31 mouse cellular contexts compared by ENCODE assay signal in the genomic region with DNA sequence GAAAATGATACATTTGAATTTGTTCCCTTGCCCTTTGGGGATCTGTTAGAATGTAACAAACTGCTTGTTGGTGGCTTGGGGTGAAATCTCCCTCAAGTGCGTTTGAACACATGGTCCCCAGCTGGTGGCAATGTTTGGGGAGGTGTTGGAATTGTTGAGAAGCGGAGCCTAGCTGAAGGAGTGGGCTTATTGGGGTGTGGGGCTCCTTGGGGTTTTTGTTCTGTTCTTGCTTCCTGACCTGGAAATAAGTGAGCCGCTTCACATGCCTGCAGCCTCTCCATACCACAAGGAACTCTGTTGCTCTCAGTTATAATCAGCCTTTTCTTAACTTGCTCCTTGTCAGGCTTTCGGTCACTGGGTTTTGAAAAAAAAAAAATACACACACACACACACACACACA.
"Had no signal": no experiment of that assay in that cellular context is flagged by ENCODE, and none has a peak within 500 bp of the region (broad histone marks: within the 10 kb centered on the region; RNA-seq: fewer than 3 reads in every experiment).

No protein-coding gene starts in this region.

- H3K27ac ChIP-seq: left cerebral cortex, adult 2 months; limb, embryonic 10.5 days; limb, embryonic 12.5 days; limb, embryonic 13.5 days; limb, embryonic 15.5 days; liver, embryonic 12.5 days; liver, embryonic 13.5 days; liver, embryonic 14.5 days; liver, embryonic 15.5 days; lung, embryonic 15.5 days; macrophage; midbrain, embryonic 10.5 days; midbrain, embryonic 12.5 days; midbrain, embryonic 13.5 days had no signal

- ATAC-seq: liver, embryonic 12.5 days; liver, postnatal 0 days; lung, postnatal 0 days; midbrain, embryonic 13.5 days; midbrain, embryonic 16.5 days had no signal

- H3K4me1 ChIP-seq: limb, embryonic 10.5 days; limb, embryonic 12.5 days; limb, embryonic 15.5 days; liver, embryonic 12.5 days; liver, embryonic 13.5 days; liver, embryonic 15.5 days; lung, embryonic 15.5 days; megakaryocyte, embryonic 14.5 days had no signal

- H3K27me3 ChIP-seq: limb, embryonic 12.5 days; limb, embryonic 13.5 days; limb, embryonic 15.5 days; liver, embryonic 12.5 days; liver, embryonic 13.5 days; liver, embryonic 15.5 days; lung, embryonic 15.5 days; megakaryocyte, embryonic 14.5 days; midbrain, embryonic 12.5 days; midbrain, embryonic 13.5 days had no signal

- H3K4me2 ChIP-seq: limb, embryonic 12.5 days; limb, embryonic 13.5 days; limb, embryonic 15.5 days; liver, embryonic 11.5 days; liver, embryonic 12.5 days; liver, embryonic 13.5 days; liver, embryonic 15.5 days; lung, embryonic 14.5 days; lung, embryonic 15.5 days; midbrain, embryonic 11.5 days; midbrain, embryonic 12.5 days; midbrain, embryonic 13.5 days had no signal

- DNase-seq: left cerebral cortex, postnatal 4 days; liver; liver, embryonic 13.5 days; liver, postnatal 0 days; lung, adult 18-20 months; lung, adult 2 months; lung, embryonic 14.5 days; lung, postnatal 10 days; lung, postnatal 14 days; lung, postnatal 36 days; lung, postnatal 4 days; midbrain, embryonic 14.5 days had no signal

- H3K36me3 ChIP-seq: limb, embryonic 10.5 days; limb, embryonic 12.5 days; limb, embryonic 13.5 days; limb, embryonic 15.5 days; liver, embryonic 12.5 days; liver, embryonic 13.5 days; liver, embryonic 15.5 days; lung, embryonic 15.5 days; midbrain, embryonic 10.5 days; midbrain, embryonic 12.5 days; midbrain, embryonic 13.5 days had no signal

- H3K4me3 ChIP-seq: left cerebral cortex, adult 2 months; limb, embryonic 10.5 days; limb, embryonic 12.5 days; limb, embryonic 13.5 days; limb, embryonic 15.5 days; liver, embryonic 12.5 days; liver, embryonic 13.5 days; liver, embryonic 15.5 days; lung, embryonic 15.5 days; megakaryocyte, embryonic 14.5 days; midbrain, embryonic 10.5 days; midbrain, embryonic 12.5 days; midbrain, embryonic 13.5 days; myocyte had no signal

- H3K9me3 ChIP-seq: limb, embryonic 10.5 days; limb, embryonic 12.5 days; limb, embryonic 13.5 days; limb, embryonic 15.5 days; liver, embryonic 12.5 days; liver, embryonic 13.5 days; liver, embryonic 15.5 days; lung, embryonic 15.5 days; midbrain, embryonic 10.5 days; midbrain, embryonic 12.5 days; midbrain, embryonic 13.5 days had no signal

- H3K9ac ChIP-seq: limb, embryonic 12.5 days; limb, embryonic 13.5 days; limb, embryonic 15.5 days; liver, embryonic 12.5 days; liver, embryonic 13.5 days; liver, embryonic 14.5 days; liver, embryonic 15.5 days; liver, postnatal 0 days; lung, embryonic 14.5 days; lung, embryonic 15.5 days; midbrain, embryonic 12.5 days; midbrain, embryonic 13.5 days had no signal
